Mouse (Mus musculus) thymus, adult 2 months (tissue): ENCODE data around the gene Mob1a. TPM values are rescaled to one million over a fixed set of nuclear protein-coding genes. Genes with fewer than 3 reads are reported as not detected.

Experiments
- DNase-seq: peaks from one replicate; pipeline ENCODE4 v3.0.0; 2021
- H3K27ac ChIP-seq: fragments of 200-500 bp; 2 replicates; pipeline ENCODE4 v1.5.1; 2012; ENCODE audit warnings: low read length, control low read depth; ENCODE audit not compliant: control insufficient read depth, insufficient read depth
- H3K27me3 ChIP-seq: fragments of 200-500 bp; 2 replicates; pipeline ENCODE4 v1.6.1; 2012; ENCODE audit warnings: mild to moderate bottlenecking, low read length, moderate library complexity, mixed read lengths; ENCODE audit not compliant: control insufficient read depth, insufficient read depth
- H3K36me3 ChIP-seq: fragments of 200-500 bp; 2 replicates; pipeline ENCODE4 v1.6.1; 2012; ENCODE audit warnings: mild to moderate bottlenecking, low read length, moderate library complexity; ENCODE audit not compliant: control insufficient read depth, insufficient read depth
- H3K4me1 ChIP-seq: fragments of 200-500 bp; replicated peaks from 2 replicates; pipeline ENCODE4 v1.6.1; 2012; ENCODE audit warnings: low read length; ENCODE audit not compliant: control insufficient read depth, insufficient read depth
- H3K4me3 ChIP-seq: fragments of 200-500 bp; 2 replicates; pipeline ENCODE4 v1.5.1; 2012; ENCODE audit warnings: mild to moderate bottlenecking, low read length, control low read depth, moderate library complexity; ENCODE audit not compliant: control insufficient read depth, insufficient read depth
- CTCF ChIP-seq: fragments of 200-500 bp; IDR thresholded peaks from 2 replicates; pipeline ENCODE4 v1.5.1; 2012; ENCODE audit warnings: mild to moderate bottlenecking, control low read depth, low read length, moderate library complexity, borderline replicate concordance; ENCODE audit not compliant: control insufficient read depth, poor library complexity, insufficient read depth; ENCODE audit errors: extremely low read depth
- POLR2A ChIP-seq: fragments of 200-500 bp; IDR thresholded peaks from 2 replicates; pipeline ENCODE4 v1.6.1; 2012; ENCODE audit warnings: mild to moderate bottlenecking, low read length, control low read depth, moderate library complexity; ENCODE audit not compliant: control insufficient read depth, poor library complexity, insufficient read depth; ENCODE audit errors: extremely low read depth
- WGBS: fragments of 180-500 bp; shearing (Covaris S2); methylation state at CpG from one replicate; pipeline ENCODE4 v1.1.7; 2018; 5-methylcytosine and 5-hydroxymethylcytosine counted together
- polyA plus RNA-seq: library from polyadenylated mRNA; depleted of rRNA; stranded (reverse); fragments of >200 nt; gene quantifications from 2 replicates; pipeline ENCODE4 v1.2.3, GENCODE M21; 2012

Gene Mob1a
- polyA plus RNA-seq, 1 experiment: 49.1 TPM

- Histone ChIP-seq H3K27me3 (no peaks in the 10 kb centered on the region), H3K4me3 (no peak overlapping the region), H3K4me1 (no peaks in the 10 kb centered on the region), H3K27ac (no peak overlapping the region), H3K36me3 (peaks cover 12% of the 10 kb centered on the region)
- WGBS: 88% methylated on average over 5 of the region's 5 CpGs
- no peak for TF ChIP-seq POLR2A
- TF ChIP-seq CTCF: no peak
- no peak for DNase-seq
Observed at GRCm38 (mm10) chr6:83302264-83302663, 23.6 kb upstream of the Mob1a start.

- Histone ChIP-seq H3K4me3 (no peak overlapping the region), H3K27ac (no peak overlapping the region), H3K27me3 (no peaks in the 10 kb centered on the region), H3K4me1 (peaks cover 5% of the 10 kb centered on the region), H3K36me3 (peaks cover 22% of the 10 kb centered on the region)
- WGBS: 95% methylated on average over 7 of the region's 7 CpGs
- DNase-seq: no peak
- TF ChIP-seq POLR2A (no peak), CTCF (no peak)
Observed at GRCm38 (mm10) chr6:83309017-83309416, 16.8 kb upstream of the Mob1a start.

DNA sequence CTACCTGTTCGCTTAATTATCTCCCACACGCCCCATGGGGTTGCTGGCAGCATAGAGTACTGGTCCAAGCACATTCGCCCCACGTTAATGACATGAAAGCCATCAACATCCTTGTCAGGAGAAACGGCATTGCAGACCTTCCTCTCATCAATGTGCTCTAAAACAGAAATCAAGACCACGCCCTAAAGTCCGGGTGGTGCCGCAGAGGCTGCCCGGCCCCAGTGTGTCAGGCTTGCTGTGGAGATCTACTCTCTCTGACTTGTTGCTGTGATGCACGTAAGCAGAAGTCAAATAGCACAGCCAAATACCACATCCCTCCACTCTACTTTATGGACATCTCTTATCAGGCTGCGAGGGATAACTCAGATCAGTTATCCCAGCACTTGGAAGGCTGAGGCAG is 14.6 kb upstream of the Mob1a start:
- WGBS: 98% methylated on average over 11 of the region's 11 CpGs
- Histone ChIP-seq H3K4me1 (peaks cover 8% of the 10 kb centered on the region), H3K27ac (no peak overlapping the region), H3K27me3 (no peaks in the 10 kb centered on the region), H3K36me3 (peaks cover 17% of the 10 kb centered on the region), H3K4me3 (no peak overlapping the region)
- DNase-seq: no peak
- TF ChIP-seq CTCF (no peak), POLR2A (no peak)

- peaks cover 12% of the 10 kb centered on the region for H3K4me1 ChIP-seq
- WGBS: 50% methylated on average over 7 of the region's 7 CpGs
- no peak overlapping the region for H3K27ac ChIP-seq
- H3K36me3 ChIP-seq: peaks cover 9% of the 10 kb centered on the region; the same call in 1 of the 2 replicates
- H3K27me3 ChIP-seq: no peaks in the 10 kb centered on the region
- no peak overlapping the region for H3K4me3 ChIP-seq
- no peak for TF ChIP-seq CTCF
- no peak for TF ChIP-seq POLR2A
- no peak for DNase-seq
Observed at GRCm38 (mm10) chr6:83312021-83312420, 13.8 kb upstream of the Mob1a start.

GRCm38 (mm10) chr6:83312514-83312913 is 13.3 kb upstream of the Mob1a start:
- no peaks in the 10 kb centered on the region for H3K27me3 ChIP-seq
- TF ChIP-seq POLR2A (no peak), CTCF (no peak)
- no peak for DNase-seq
- no peak overlapping the region for H3K4me3 ChIP-seq
- no peak overlapping the region for H3K27ac ChIP-seq
- peaks cover 9% of the 10 kb centered on the region; the same call in 1 of the 2 replicates for H3K36me3 ChIP-seq
- peaks cover 12% of the 10 kb centered on the region for H3K4me1 ChIP-seq
- 26% methylated on average over 8 of the region's 8 CpGs for WGBS

GRCm38 (mm10) chr6:83315293-83315692 is 10.5 kb upstream of the Mob1a start:
- DNase-seq: no peak
- H3K36me3 ChIP-seq: peaks cover 3% of the 10 kb centered on the region; the same call in 1 of the 2 replicates
- TF ChIP-seq CTCF (no peak), POLR2A (no peak)
- H3K4me1 ChIP-seq: peaks cover 12% of the 10 kb centered on the region
- no peak overlapping the region for H3K27ac ChIP-seq
- H3K4me3 ChIP-seq: no peak overlapping the region
- H3K27me3 ChIP-seq: no peaks in the 10 kb centered on the region

GRCm38 (mm10) chr6:83316022-83316421 is 9.8 kb upstream of the Mob1a start:
- TF ChIP-seq POLR2A (no peak), CTCF (no peak)
- no peaks in the 10 kb centered on the region for H3K36me3 ChIP-seq
- no peaks in the 10 kb centered on the region for H3K27me3 ChIP-seq
- DNase-seq: no peak
- no peak overlapping the region for H3K4me3 ChIP-seq
- 33% methylated on average over 10 of the region's 10 CpGs for WGBS
- H3K27ac ChIP-seq: no peak overlapping the region
- H3K4me1 ChIP-seq: peaks cover 12% of the 10 kb centered on the region
